Mouse (Mus musculus): ENCODE data around the gene Sag.
"Not testable (repeated sequence)": the region's sequence is repeated elsewhere in the genome, so short reads cannot be mapped to it uniquely, and the experiment has no call there.

Gene Sag

DNA sequence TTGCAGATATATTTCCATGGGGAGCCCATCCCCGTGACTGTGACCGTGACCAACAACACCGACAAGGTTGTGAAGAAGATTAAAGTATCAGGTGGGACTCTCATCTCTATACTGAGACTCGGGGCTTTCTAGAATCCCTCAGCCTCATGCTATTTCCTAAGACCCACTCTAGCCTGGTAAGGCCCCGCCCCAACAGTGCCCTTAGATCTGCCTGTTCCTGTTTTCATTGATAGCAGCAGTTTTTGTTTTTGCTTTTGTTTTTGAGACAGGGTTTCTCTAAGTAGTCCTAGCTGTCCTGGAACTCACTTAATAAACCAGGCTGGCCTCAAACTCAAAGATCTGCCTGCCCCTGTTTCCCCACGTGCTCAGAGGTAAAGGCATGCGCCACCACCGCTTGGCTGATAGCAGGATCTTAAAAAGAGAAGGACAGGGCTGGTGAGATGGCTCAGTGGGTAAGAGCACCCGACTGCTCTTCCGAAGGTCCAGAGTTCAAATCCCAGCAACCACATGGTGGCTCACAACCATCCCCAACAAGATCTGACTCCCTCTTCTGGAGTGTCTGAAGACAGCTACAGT, 21.0 kb downstream of the Sag start:
- no peak for DNase-seq (ENCODE audit: low spot score)

DNA sequence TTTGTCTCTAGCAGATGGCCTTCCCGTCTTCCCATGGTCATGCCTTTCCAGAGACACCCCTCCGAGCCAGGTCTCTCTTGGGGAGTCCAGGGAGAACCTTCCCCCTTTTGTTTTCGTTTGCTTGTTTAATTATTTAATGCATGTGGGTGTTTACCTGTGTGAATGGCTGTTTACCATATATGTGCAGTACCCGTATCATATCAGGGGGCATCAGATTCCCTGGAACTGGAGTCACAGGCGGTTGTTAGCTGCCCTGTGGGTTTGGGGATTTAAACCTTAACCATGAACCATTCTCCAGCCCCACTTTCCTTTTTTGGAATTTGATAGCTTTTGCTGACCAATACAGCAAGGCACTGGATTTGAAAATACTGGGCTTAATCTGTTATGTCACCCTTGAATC, 21.8 kb downstream of the Sag start:
- no peak for DNase-seq (ENCODE audit: low spot score)

DNA sequence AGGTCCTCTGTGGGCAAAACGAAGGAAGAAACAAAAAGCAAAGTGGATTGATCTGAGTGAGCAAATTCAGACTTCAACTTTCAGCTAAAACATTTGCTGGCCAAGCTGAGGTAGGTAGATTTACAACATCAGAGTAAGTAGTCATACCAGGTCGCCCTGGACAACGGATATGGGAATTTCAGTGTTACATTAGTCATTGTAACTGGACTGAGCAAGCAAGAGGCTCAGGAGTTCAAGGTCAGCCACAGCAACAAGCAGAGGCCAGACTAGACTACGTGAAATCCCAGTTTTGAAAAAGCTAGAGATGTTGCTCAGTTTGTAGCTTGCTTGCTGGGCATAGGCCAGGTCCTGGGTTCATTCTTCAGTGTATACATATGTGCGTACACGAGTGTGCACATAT, 22.5 kb downstream of the Sag start:
- no peak for DNase-seq (ENCODE audit: low spot score)

DNA sequence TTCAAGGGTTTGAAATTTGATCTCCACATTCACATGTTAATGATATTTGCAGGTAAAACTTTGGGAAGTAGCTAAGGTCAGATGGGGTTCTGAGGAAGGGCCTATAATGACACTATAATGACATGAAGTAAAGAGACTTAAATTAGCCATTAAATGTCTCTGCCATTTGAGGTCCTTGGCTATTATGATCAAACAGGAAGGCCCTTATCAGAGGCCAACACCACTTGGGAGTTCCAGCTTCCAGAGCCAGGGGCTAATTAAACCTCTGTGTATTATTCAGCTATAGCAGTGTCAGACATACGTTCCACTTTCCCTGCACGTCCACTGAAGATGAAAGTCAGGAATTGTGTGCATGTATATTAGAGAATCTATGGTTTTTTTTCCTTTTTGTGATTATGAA, 23.0 kb downstream of the Sag start:
- no peak for DNase-seq (ENCODE audit: low spot score)

DNA sequence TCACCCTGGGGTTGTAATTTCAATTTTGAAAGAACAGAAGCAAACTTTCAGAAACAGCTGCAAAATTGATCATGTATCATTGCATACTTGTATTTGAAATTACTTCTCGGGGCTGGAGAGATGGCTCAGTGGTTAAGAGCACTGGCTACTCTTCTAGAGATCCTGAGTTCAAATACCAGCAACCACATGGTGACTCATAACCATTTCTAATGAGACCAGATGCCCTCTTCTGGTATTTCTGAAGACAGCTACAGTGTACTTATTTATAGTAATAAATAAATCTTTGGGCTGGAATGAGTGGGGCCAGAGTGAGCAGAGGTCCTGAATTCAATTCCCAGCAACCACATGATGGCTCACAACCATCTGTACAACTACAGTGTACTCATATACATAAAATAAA, 24.0 kb downstream of the Sag start:
- not testable (repeated sequence) for DNase-seq (ENCODE audit: low spot score)

DNA sequence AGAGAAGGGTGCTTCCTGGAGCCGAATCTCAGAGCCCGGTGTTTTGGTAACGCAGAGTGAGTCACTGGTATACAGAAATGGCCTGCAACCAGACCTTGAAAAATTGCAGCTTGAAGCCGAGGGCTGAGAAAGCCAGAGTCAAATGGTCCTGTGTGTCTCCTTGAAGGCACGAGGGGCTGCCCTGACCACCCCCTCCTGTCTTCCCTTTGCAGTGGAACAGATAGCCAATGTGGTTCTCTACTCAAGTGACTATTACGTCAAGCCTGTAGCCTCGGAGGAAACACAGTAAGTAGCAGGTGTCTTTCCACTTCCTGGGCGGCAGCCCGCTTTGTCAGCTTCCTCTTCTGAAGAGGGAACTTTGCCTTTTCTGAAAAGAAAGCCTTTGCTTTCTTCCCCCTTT, 24.7 kb downstream of the Sag start:
- DNase-seq (ENCODE audit: low spot score), result no peak

DNA sequence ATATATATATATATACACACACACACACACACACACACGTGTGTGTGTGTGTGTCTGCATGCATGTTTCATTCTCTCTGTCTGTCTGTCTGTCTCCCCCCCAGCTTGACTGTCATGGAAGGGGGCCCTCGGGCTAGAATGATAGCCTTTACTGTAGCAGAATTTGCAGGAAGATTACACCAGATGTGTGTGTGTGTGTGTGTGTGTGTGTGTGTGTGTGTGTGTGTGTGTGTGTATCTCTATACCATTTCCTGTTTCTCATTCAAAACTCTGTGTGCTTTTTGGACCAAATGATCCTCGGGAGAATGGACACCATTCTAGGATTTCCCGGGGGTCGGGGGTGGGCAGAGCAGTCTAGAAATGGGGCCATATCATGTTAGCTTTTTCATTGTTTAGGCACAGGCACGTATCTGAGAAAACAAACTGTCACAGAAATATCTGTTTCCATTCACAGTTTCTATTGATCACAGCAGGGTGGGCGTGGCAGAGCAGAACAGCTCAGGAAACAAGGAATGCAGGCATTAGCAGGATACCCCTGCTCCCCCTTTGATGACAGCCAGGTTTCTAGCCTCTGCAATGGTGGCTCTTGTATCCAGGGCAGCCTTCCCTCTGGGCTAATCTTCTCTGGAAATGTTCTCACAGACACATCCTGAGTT, 25.6 kb downstream of the Sag start:
- DNase-seq (ENCODE audit: low spot score), result no peak

DNA sequence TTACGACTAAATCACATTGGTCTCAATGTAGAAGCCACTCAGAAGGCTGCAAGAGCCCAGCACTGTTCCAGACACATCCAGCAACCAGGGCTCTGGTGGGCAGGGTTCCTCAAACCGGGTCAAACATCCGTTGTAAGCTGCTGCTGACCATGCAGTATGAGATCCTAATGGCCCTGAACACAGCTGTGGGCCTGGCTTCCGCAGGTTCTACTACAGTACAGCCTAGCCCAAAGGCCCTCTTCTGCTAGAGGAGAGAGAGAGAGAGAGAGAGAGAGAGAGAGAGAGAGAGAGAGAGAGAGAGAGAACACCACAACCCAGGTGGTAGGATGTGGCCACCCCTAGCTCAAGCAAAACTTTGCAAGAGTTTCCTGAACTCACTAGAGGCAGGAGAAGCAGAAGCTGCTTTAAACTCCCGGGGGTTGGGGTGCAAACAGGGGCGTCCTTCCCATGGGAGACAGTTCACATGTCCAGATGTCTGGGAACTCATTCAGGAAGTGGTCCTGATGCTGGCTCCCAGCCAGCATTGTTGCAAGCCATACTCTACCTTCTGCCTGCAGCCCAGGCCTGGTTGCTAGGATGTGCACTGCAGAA, 26.2 kb downstream of the Sag start:
- no peak for DNase-seq (ENCODE audit: low spot score)

DNA sequence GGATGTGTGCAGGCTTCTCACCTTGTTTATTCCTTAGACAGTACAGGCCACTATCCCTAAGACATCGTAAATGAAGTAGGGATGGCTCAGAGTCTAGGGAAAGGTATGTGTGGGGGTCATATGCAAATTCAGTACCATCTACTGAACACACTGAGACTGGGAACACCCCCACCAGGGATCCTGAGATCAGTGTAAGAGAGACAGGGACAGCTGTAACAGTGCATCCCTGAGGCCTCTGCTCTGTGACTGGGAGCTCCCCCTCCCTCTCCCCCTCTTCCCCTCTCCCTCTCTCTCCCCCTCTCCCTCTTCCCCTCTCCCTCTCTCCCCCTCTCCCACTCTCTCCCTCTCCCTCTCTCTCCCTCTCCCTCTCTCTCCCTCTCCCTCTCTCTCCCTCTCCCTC, 33.0 kb downstream of the Sag start:
- DNase-seq (ENCODE audit: low spot score), result no peak

DNA sequence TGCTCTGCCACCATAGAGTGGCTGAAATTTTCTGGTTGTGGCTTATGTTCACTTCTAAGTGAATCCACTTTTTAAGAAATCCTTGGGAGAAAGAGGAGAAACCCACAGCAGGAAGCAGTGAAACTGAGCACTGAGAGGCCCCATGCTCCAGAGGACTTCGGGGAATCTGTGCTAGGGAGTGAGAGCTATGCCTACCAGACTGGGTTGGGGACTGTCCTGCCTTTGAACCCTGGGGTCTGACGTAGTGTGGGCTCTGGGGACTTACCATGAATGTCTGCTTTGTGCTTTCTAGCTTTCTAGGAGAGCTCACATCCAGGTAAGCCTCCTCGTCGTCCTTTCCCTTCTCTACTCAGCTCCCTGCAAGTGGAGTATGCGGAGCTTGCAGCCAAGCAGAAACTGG, 33.5 kb downstream of the Sag start:
- no peak for DNase-seq (ENCODE audit: low spot score)

DNA sequence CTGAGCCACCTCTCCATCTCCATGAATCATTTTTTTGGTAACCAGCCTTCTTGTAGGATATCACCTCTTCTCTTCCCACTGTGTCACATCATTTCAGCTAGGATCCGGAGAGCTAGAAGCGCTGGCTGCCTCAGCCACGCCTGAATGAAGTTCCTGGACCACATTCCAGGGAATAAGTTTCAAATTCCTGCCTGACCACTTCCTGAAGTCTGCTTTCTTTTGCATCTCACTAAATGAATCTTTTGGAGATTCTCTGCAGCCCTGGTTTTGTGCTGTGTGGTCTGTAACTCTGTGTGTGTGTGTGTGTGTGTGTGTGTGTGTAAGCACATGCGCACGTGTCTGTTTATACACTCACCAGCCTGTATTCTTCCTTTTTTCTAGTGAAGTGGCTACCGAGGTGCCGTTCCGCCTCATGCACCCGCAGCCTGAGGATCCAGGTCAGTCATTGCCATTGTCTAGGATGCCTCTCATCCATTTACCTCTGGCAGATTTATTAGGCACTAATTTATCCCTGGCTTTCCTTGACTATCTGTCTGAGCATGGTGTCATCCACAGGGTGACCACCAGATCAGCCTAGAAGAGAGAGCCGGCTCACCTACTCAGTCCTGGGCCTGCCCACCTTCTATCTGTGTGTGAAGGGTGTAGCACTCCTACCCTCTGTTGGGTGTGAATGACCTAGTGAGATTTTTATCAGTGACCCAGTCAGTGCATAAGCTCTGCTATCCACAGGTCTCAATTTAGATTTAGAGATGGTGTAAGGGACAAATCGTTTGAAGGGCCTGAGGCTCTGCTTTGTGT, 37.1 kb downstream of the Sag start:
- DNase-seq (ENCODE audit: low spot score), result no peak

DNA sequence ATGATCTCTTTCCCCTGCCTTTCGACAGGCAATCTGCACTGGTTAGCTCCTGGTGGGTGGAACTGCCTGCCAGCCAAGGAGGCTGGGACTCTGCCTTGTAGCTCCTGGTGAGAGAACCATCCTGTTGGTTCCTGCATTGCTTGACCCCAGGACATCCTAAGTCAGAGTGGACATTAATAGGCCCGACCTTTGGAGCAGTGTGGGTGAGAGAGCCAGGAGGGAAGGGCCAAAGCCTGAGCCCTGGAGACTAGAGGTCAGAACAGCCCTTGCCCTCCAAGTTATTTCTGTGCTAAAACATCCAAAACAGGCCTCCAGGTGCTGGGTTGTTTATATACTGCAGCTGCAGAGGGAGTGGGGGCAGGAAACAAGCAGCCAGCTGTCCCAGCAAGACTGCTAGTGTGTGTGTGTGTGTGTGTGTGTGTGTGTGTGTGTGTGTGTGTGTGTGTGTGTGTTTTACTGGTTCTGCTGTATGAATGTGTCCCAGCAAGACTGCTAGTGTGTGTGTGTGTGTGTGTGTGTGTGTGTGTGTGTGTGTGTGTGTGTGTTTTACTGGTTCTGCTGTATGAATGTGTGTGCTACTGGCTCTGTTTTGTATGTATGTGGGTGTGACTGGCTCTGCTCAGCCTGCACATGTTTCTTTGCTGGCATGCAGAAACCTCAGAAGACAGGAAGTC, 43.5 kb downstream of the Sag start:
- no peak for DNase-seq (ENCODE audit: low spot score)

DNA sequence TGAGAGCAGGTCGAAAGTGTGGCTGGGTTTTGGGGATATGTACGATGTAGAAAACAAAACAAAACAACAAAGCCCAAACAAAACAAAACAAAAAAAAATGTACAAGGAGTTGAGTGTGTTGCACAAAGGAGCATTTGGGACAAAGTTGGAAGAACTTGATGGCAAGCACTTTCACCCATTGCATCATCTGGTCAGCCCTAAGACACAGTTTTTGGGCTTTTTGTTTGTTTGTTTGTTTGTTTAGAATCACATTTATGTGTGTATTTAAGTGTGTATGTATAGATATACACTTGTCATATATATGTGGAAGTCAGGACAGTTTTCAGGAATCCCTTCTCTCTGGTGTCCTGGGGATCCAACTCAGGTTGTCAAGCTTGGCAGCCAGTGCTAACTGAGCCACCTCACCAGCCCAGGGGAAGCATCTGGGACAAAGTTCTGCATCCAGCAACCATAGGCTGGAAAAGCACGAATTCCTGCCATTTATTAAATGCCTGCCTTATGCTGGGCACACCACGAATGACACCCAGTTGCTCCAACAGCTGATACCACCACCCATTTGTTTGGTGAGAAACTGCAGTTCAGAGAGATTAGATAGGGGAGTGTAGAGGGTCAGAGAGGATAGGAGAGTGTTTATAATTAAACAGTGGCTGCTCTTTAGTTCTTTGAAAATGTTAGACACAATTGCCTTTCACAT, 44.1 kb downstream of the Sag start:
- no peak for DNase-seq (ENCODE audit: low spot score)

DNA sequence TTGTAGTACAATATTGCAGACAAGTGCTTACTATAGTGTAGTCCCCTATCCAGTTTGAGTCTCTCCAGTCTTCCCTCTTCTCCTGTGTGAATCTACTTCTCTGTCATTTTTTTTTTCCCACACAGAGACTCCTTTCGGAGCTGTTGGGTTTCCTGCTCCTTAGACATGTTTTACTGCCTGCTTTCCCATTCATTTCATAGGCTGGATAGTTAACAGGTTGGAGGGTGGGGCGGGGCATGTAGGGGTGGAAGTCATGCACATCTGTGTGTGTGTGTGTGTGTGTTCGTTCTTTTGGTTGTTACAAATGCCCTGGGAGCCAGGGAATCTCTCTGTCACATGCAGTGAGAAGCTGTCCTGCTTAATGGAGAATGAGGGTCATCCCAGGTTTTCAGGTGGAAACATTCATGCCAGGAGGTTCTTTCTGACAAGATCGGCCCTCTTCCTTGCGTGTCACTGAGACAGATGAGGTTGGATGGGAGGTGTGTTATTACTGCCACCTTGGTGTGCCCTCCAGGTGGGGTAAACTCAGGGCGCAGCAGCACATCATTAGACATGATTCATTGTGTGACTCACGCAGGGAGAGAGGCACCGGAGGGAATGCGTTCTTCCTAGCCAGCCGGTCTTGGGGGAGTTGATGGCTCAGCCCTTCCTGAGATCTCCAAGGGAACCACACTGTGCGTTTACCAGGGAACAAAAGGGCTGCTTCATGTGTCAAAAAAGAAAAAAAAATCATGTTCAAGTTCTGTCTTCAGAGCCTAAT, 44.9 kb downstream of the Sag start:
- DNase-seq (ENCODE audit: low spot score), result no peak

DNA sequence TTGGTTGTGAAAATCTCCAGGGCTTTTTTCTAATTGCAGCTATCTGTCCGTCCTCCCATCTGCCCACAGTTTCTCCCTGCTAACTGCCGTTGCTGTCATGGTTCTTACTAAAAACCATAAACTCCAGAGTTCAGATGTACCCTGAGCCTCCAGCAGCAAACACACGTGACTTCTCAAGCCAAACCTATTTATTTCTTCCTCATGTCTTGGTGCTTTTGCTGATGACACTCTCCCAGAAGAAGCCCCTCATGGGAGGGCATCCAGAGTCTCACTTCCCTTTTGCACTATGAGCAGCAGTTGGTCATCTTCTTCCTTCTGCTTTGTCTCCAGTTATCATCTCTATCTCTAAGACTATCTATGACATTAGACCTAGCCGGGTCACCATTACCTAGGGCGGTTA, 45.8 kb downstream of the Sag start:
- DNase-seq (ENCODE audit: low spot score), result no peak

DNA sequence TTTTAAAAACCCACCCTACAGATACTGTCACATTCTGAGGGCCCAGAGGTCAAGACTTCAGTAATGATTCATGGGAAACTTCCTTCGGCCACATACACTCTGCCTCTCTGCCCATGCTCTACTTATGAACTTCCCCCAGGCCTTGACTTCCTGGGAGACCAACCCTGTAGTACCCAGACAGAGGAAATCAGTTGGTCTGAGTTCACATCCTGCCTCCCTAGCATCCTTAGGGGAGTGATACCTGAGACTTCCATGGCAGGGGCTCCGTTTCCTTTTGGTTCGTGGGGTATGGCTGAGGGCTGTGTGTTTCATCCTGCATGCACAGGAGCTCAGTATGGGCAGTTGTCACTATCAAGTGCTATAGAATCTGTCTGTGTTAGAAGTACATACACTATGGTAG, 47.9 kb downstream of the Sag start:
- DNase-seq (ENCODE audit: low spot score), result no peak

DNA sequence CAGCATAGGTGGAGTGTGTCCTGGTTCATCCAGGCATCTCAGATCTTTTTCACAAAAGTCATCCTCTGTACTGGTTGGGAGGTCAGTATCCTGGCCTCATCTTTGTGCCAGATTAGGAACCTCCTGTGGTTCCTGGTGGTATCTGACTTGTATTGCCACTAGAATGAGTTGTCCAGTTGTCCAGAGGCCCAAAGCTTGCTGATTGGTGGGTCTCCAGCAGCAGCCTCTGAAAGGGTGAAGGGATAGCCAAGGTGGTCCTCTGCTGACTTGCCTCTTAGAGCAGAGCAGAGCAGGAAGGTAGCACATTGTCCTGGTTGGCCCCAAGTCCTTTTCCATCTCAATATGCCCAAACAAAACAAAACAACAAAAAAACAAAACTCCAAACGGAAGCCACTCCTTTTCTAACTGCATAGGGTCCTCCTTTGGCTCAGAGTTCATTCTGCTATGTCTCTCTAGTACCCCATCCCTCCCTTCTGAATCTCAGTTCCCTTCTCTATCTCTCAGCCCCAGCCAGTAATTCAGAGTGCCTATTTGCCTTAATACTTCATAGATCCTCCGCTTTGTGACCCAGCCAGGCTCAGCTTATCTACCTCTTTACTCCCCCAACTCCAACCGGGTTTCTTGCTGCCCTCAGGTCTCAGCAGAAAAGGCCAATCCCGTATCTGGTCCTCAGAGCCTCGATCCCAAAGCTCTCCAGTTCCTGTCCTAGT, 48.8 kb downstream of the Sag start:
- no peak for DNase-seq (ENCODE audit: low spot score)

DNA sequence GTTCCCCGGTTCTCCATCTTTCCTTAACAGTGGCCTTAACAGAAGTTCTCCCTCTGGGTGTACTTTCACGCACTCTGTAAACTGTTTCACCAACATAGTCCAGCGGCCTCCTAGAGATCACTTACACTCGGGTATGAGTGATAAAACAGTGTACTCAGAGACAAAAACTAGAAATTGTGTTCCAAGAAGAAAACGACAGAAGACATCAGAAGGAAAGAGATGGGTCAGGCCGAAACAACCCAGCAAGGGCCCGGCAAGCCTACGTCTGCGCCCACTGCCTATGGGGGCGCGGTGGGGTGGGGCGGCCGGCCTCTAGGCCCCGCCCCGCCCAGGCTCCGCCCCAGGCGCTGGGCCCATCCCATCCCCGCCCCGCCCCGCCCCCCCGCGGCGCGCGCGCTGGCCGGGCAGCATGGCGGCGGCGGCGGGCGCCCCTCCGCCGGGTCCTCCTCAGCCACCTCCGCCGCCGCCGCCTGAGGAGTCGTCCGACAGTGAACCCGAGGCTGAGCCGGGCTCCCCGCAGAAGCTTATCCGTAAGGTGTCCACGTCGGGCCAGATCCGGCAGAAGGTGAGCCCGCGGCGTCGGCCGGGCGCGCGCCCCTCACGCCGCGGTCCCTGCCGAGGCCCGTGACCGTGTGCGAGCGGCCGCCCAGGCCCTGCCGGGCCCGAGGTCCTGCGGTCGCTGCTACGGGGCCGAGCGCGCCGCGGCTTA, 49.6 kb downstream of the Sag start, which contains the start of gene Dgkd:
Gene Dgkd (plus strand): TSS at position 396 of the 709 bp plus-strand sequence.
- peak; percentile 76 for DNase-seq (ENCODE audit: low spot score)

DNA sequence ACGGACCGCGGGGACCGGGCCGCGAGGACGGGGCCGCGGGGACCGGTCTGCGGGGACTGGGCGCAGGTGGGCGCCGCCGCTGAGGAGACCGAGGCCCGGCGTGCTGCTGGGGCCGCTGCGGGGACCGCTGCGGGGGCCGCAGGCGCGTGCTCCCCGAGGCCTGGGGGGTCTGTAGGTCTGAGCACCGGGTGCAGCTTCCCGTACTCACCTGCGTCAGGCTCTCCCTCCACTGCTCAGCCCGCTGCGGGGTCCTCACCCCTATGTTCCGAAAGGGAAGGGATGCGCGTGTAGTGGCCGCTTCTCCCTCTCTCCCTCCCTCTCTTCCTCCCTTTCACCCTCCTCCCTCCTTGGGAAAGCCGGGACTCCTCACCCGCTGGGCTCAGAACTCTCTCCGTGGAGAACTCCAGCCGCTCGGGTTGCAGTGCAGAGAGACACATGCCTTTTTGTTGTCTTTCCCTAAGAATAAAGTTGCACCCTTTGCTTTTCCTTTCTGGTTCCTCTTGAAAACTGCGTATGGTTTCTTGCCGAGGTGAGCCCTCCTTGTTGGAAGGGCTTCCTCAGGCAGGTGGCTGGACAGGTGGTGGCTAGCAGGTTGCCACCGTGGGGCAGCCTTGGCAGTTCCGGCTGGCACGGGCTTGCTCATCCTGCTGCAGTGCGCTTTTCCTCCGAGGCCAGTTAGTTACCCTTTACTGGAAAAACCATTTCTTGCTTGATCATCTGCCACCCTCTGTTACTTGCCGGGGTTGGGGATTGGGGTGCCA, 50.3 kb downstream of the Sag start:
- DNase-seq (ENCODE audit: low spot score), result peak; percentile 25

Data from c-Kit-positive CD71-positive TER-119-positive erythroid progenitor cells, embryonic 14.5 days (primary cell).